Mouse (Mus musculus) stomach, postnatal 0 days (tissue): ENCODE data around the gene Ankib1. TPM values are rescaled to one million over a fixed set of nuclear protein-coding genes. Genes with fewer than 3 reads are reported as not detected.

ENCODE experiments used
- ATAC-seq: fragments of 200-750 bp; cut with Nextera tagmentation; 2 replicates; pipeline ENCODE4 v1.8.0; 2017; ENCODE audit not compliant: low FRiP score, low TSS enrichment
- DNase-seq: peaks from one replicate; pipeline ENCODE4 v3.0.0-alpha.2; 2016; ENCODE audit warnings: low spot score
- H3K27ac ChIP-seq: fragments of 300-500 bp; sonication (generic); replicated peaks from 2 replicates; pipeline ENCODE4 v1.5.1; 2014; ENCODE audit warnings: mild to moderate bottlenecking, control low read depth
- H3K27me3 ChIP-seq: fragments of 300-500 bp; sonication (generic); 2 replicates; pipeline ENCODE4 v1.6.1; 2014; ENCODE audit warnings: low read length; ENCODE audit not compliant: control insufficient read depth, insufficient read depth
- H3K36me3 ChIP-seq: fragments of 300-500 bp; sonication (generic); 2 replicates; pipeline ENCODE4 v1.6.1; 2014; ENCODE audit warnings: low read length, mixed read lengths; ENCODE audit not compliant: control insufficient read depth, insufficient read depth
- H3K4me1 ChIP-seq: fragments of 300-500 bp; sonication (generic); replicated peaks from 2 replicates; pipeline ENCODE4 v1.6.1; 2014; ENCODE audit warnings: antibody characterized with exemption; ENCODE audit not compliant: control insufficient read depth, insufficient read depth
- H3K4me2 ChIP-seq: fragments of 300-500 bp; sonication (generic); replicated peaks from 2 replicates; pipeline ENCODE4 v1.6.1; 2014; ENCODE audit warnings: low read depth, mild to moderate bottlenecking, control low read depth, moderate library complexity
- H3K4me3 ChIP-seq: fragments of 300-500 bp; sonication (generic); 2 replicates; pipeline ENCODE4 v1.5.1; 2014; ENCODE audit warnings: low read depth, low read length, control low read depth
- H3K9ac ChIP-seq: fragments of 300-500 bp; sonication (generic); 2 replicates; pipeline ENCODE4 v1.6.1; 2014; ENCODE audit warnings: mild to moderate bottlenecking, low read length, control low read depth, mixed read lengths
- H3K9me3 ChIP-seq: fragments of 300-500 bp; sonication (generic); 2 replicates; pipeline ENCODE4 v1.6.1; 2016; ENCODE audit warnings: low read length; ENCODE audit not compliant: control insufficient read depth
- CTCF ChIP-seq: IDR thresholded peaks from 2 replicates; pipeline ENCODE4 v1.5.1; 2016; ENCODE audit warnings: antibody characterized with exemption, low read depth, mild to moderate bottlenecking, moderate library complexity
- EP300 ChIP-seq: optimal IDR thresholded peaks from 2 replicates; pipeline ENCODE3; 2016; ENCODE audit warnings: antibody characterized with exemption
- WGBS: fragments of 180-500 bp; shearing (Covaris S2); extraction: QIAGEN DNeasy Blood & Tissue Kit; methylation state at CpG from one replicate; pipeline ENCODE4 v1.1.7; 2014; 5-methylcytosine and 5-hydroxymethylcytosine counted together
- polyA plus RNA-seq: library from polyadenylated mRNA; unstranded; fragments of >200 nt; fragmentation: Nextera tagmentation; extraction: Ambion mirVana; gene quantifications from 2 replicates; pipeline ENCODE4 v1.2.1, GENCODE M21; 2015

Gene Ankib1
- polyA plus RNA-seq, 1 experiment from 2014 or later, result 6.2 TPM

- Histone ChIP-seq H3K27ac (no peak overlapping the region), H3K4me3 (no peak overlapping the region), H3K4me1 (no peaks in the 10 kb centered on the region), H3K9me3 (no peaks in the 10 kb centered on the region), H3K27me3 (no peaks in the 10 kb centered on the region), H3K4me2 (no peak overlapping the region), H3K9ac (no peak overlapping the region), H3K36me3 (0 out of 2 replicates have a peak, but pooled peaks cover 1% of the 10 kb centered on the region)
- no peak for ATAC-seq
- WGBS, result 72% methylated on average over 5 of the region's 5 CpGs
- TF ChIP-seq CTCF (no peak), EP300 (no peak)
- no peak for DNase-seq
These were observed 73.9 kb downstream of the Ankib1 start for GRCm38 (mm10) chr5:3728820-3729219.

- Histone ChIP-seq H3K27ac (no peak overlapping the region), H3K36me3 (no peaks in the 10 kb centered on the region), H3K27me3 (no peaks in the 10 kb centered on the region), H3K9me3 (no peaks in the 10 kb centered on the region), H3K4me3 (no peak overlapping the region), H3K4me2 (no peak overlapping the region), H3K4me1 (no peaks in the 10 kb centered on the region), H3K9ac (no peak overlapping the region)
- TF ChIP-seq CTCF, result no peak
- no peak for TF ChIP-seq EP300
- WGBS, result 80% methylated on average over 1 of the region's 1 CpGs
- ATAC-seq, result no peak
- no peak for DNase-seq
These were observed 77.2 kb downstream of the Ankib1 start for GRCm38 (mm10) chr5:3725491-3725890.

- no peak for TF ChIP-seq EP300
- TF ChIP-seq CTCF, result no peak
- 88% methylated on average over 2 of the region's 2 CpGs for WGBS
These were observed 79.3 kb downstream of the Ankib1 start for GRCm38 (mm10) chr5:3723415-3723814.

DNA sequence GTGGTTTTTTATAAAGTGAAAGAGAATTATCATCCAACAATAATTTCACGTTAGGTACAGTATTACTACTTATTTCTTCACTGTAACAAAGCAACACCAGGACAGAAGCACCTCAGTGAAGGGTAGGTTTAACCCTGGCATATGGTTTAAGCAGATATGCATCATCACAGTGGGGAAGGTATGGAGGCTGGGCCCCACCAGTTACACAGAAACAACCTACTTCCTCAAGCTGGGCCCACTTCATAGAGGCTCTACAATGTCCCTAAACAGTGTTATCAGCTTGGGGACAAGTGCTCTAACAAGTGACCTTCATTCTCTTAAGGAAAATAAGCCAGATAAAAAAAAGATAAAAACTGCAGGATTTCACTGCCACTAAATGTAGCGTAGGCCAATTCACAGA lies 79.9 kb downstream of the Ankib1 start:
- Histone ChIP-seq H3K9ac (no peak overlapping the region), H3K27me3 (no peaks in the 10 kb centered on the region), H3K9me3 (no peaks in the 10 kb centered on the region), H3K4me3 (no peak overlapping the region), H3K4me1 (no peaks in the 10 kb centered on the region), H3K36me3 (0 out of 2 replicates have a peak, but pooled peaks cover 3% of the 10 kb centered on the region), H3K27ac (no peak overlapping the region), H3K4me2 (no peak overlapping the region)
- TF ChIP-seq CTCF, result no peak
- no peak for TF ChIP-seq EP300
- ATAC-seq (no peak), DNase-seq (no peak)
- WGBS, result 90% methylated on average over 2 of the region's 2 CpGs

More at GRCm38 (mm10) chr5:3723415-3723814, 79.3 kb downstream of the Ankib1 start:
- DNase-seq (no peak), ATAC-seq (no peak)
- Histone ChIP-seq H3K4me2 (no peak overlapping the region), H3K4me1 (no peaks in the 10 kb centered on the region), H3K4me3 (no peak overlapping the region), H3K27me3 (no peaks in the 10 kb centered on the region), H3K36me3 (0 out of 2 replicates have a peak, but pooled peaks cover 3% of the 10 kb centered on the region), H3K9me3 (no peaks in the 10 kb centered on the region), H3K27ac (no peak overlapping the region), H3K9ac (no peak overlapping the region)

GRCm38 (mm10) chr5:3719371-3719770 lies 83.4 kb downstream of the Ankib1 start:
- Histone ChIP-seq H3K4me3 (no peak overlapping the region), H3K36me3 (0 out of 2 replicates have a peak, but pooled peaks cover 3% of the 10 kb centered on the region), H3K27me3 (no peaks in the 10 kb centered on the region), H3K9ac (no peak overlapping the region), H3K9me3 (no peaks in the 10 kb centered on the region), H3K27ac (no peak overlapping the region), H3K4me1 (no peaks in the 10 kb centered on the region), H3K4me2 (no peak overlapping the region)
- ATAC-seq (no peak), DNase-seq (no peak)
- no peak for TF ChIP-seq EP300
- no peak for TF ChIP-seq CTCF
- WGBS, result 93% methylated on average over 4 of the region's 4 CpGs

- H3K27me3 ChIP-seq, result no peaks in the 10 kb centered on the region
- no peaks in the 10 kb centered on the region for H3K9me3 ChIP-seq
- no peak for TF ChIP-seq CTCF
- TF ChIP-seq EP300, result no peak
- no peak overlapping the region for H3K4me2 ChIP-seq
- no peak overlapping the region for H3K4me3 ChIP-seq
- no peaks in the 10 kb centered on the region for H3K4me1 ChIP-seq
- H3K27ac ChIP-seq, result no peak overlapping the region
- ATAC-seq (no peak), DNase-seq (no peak)
- H3K36me3 ChIP-seq, result 0 out of 2 replicates have a peak, but pooled peaks cover 3% of the 10 kb centered on the region
- 86% methylated on average over 5 of the region's 5 CpGs for WGBS
- H3K9ac ChIP-seq, result no peak overlapping the region
These were observed 86.9 kb downstream of the Ankib1 start for GRCm38 (mm10) chr5:3715800-3716199.
